Mouse (Mus musculus) layer of hippocampus, postnatal 10 days (tissue): Measurements from ENCODE around the gene Clec4b1. TPM values are rescaled to one million over a fixed set of nuclear protein-coding genes. Genes with fewer than 3 reads are reported as not detected.
"Not testable (repeated sequence)": the region's sequence is repeated elsewhere in the genome, so short reads cannot be mapped to it uniquely, and the experiment has no call there.

ENCODE experiments used
- DNase-seq, 2 experiments: peaks; one replicate each; pipeline ENCODE4 v3.0.0; 2021; ENCODE audit warnings: low spot score in 2 of 2
- long read RNA-seq: library from polyadenylated mRNA; stranded (forward); transcript quantifications from one replicate; pipeline ENCODE4 v2.0.0, GENCODE M21; 2023
- total RNA-seq, 2 experiments: library from RNA; stranded (reverse); gene quantifications; 2 replicates each; pipeline ENCODE4 v1.2.3; 2021

Gene Clec4b1
- not detected for total RNA-seq
- long read RNA-seq = 0 reads

DNA sequence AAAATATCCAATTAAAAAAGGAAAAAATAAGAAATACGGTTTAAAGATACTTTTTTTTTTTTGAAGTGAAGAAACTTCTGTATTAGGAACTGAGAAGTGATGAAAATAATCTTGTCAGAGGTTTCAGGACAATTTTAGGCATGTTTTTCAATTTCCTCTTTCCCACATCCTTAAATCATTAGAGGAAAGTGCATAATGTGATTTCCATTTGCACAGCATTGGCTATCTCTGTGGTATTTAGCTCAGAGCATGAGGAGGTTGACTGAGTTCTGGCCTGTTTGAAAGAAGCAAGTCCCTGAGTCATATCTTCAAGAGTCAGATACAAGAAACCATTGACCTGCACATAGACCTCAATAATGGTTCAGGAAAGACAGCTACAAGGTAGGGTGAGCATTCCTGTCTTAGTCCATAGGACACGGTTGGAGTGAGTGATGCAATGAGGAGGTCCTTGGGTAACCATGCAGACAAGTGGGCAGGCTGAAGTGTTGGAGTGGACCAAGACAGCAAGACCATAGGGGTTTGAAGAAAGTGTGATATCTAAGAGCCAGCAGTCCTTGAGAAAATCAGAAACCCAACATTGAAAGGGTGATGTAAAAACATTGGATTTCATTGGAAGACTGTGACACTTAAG is at the start of gene Clec4b1:
Clec4b1 (plus strand) TSS at position 221 of the 631 bp plus-strand sequence.
- DNase-seq = no peak

DNA sequence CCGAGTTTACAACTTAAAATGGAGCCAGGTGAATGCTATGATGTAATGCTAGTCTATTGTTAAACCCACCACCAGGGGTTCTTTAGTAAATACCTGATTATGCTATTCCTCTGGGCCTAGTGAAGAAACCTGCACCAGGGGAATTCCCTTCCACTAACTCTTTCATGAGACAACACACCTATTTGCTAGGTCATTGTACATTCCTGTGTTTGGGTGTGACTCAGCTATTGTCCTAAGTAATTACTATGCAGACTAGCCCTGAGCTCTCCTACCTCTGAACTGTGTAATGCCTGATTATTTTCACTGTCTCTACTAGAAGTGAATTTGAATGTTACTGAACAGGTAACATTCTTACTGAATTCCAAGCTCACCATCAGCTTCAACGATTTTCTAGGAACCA is 45.1 kb upstream of the Clec4b1 start:
- not testable (repeated sequence) for DNase-seq

GRCm38 (mm10) chr6:123005591-123005990 is 44.2 kb upstream of the Clec4b1 start:
- DNase-seq = peak in 1 of 2 experiments; percentile 15

DNA sequence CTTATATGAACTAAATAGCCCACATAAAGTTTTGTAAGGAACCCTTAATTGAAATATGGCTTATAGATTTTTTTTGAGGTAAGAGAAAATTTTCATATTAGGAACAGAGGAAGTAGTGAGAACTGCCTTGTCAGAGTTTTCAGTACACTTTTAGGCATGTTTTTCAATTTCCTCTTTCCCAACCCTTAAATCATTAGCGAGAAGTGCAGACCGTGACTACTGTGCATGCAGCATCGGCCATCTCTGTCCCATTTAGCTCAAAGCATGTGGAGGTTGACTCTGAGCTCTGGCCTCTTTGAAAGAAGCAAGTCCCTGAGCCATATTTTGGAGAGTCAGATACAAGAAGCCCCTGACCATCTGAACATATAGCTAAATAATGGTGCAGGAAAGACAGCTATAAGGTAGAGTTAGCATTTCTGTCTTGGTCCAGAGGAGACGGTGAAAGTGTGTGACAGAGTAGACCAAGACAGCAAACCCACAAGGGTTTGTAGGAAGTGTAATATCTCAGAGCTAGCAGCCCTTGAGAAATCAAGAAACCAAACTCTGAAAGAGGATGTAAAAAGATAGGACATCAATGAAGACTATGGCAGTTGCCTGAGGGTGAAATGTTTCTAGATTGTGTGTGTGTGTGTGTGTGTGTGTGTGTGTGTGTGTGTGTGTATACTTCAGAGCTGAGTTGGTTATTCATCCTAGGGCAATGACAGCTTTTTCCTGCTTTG is 45.5 kb downstream of the Clec4b1 start:
- DNase-seq = no peak

GRCm38 (mm10) chr6:123106128-123106527 is 56.4 kb downstream of the Clec4b1 start, which contains the start of gene Clec4a2:
Clec4a2 (plus strand) TSS chr6:123106428.
- not testable (repeated sequence) for DNase-seq

Other genes with a start within 250 kb of the Clec4b1 start
- gene Slc2a3, start 248.3 kb upstream of the Clec4b1 start, total RNA-seq = 100 to 1,000 TPM in 1 of 2 experiments, 10 to 100 TPM in 1; 99.1 to 117 TPM
- gene Foxj2, start 230.0 kb upstream of the Clec4b1 start, total RNA-seq = 10 to 100 TPM; 24.3 to 27.8 TPM
- gene C3ar1, start 193.8 kb upstream of the Clec4b1 start, total RNA-seq = under 1 TPM; 0.87 TPM
- 100 to 1,000 TPM; 144 to 170 TPM for gene Necap1, start 175.5 kb upstream of the Clec4b1 start, total RNA-seq
- gene Clec4a1, start 128.1 kb upstream of the Clec4b1 start, total RNA-seq = under 1 TPM; 0.46 to 0.56 TPM
- under 1 TPM; 0.73 to 0.85 TPM for gene Clec4a3, start 97.4 kb upstream of the Clec4b1 start, total RNA-seq
- gene Clec4a4, start 59.6 kb upstream of the Clec4b1 start, total RNA-seq = not detected
- 1 to 10 TPM; 2.4 to 2.6 TPM for gene Clec4a2, start 56.5 kb downstream of the Clec4b1 start, total RNA-seq
- not detected for gene Clec4b2, start 122.9 kb downstream of the Clec4b1 start, total RNA-seq
- not detected for gene Clec4n, start 179.9 kb downstream of the Clec4b1 start, total RNA-seq
- not detected for gene Clec4d, start 212.1 kb downstream of the Clec4b1 start, total RNA-seq
- gene Clec4e, start 239.9 kb downstream of the Clec4b1 start, total RNA-seq = not detected